Mouse (Mus musculus) hindbrain, embryonic 16.5 days (tissue): ENCODE results near the gene Dand5. TPM values are rescaled to one million over a fixed set of nuclear protein-coding genes. Genes with fewer than 3 reads are reported as not detected.

Experiments used
- ATAC-seq: fragments of 200-750 bp; cut with Nextera tagmentation; 2 replicates; pipeline ENCODE4 v1.8.0; 2017; ENCODE audit warnings: moderate TSS enrichment, moderate library complexity
- H3K27ac ChIP-seq: fragments of 300-500 bp; sonication (generic); 2 replicates; pipeline ENCODE4 v1.5.1; 2014; ENCODE audit warnings: low read depth, mild to moderate bottlenecking, control low read depth, low read length, moderate library complexity
- H3K27me3 ChIP-seq: fragments of 300-500 bp; sonication (generic); replicated peaks from 2 replicates; pipeline ENCODE4 v1.6.1; 2014; ENCODE audit warnings: low read length; ENCODE audit not compliant: control insufficient read depth, insufficient read depth
- H3K36me3 ChIP-seq: fragments of 300-500 bp; sonication (generic); 2 replicates; pipeline ENCODE4 v1.6.1; 2014; ENCODE audit warnings: mild to moderate bottlenecking, low read length, moderate library complexity, mixed read lengths; ENCODE audit not compliant: control insufficient read depth, insufficient read depth
- H3K4me1 ChIP-seq: fragments of 300-500 bp; sonication (generic); 2 replicates; pipeline ENCODE4 v1.6.1; 2014; ENCODE audit warnings: low read depth, low read length; ENCODE audit not compliant: control insufficient read depth, insufficient read depth
- H3K4me2 ChIP-seq: fragments of 300-500 bp; sonication (generic); 2 replicates; pipeline ENCODE4 v1.6.1; 2014; ENCODE audit warnings: mild to moderate bottlenecking, low read length, control low read depth, moderate library complexity
- H3K4me3 ChIP-seq: fragments of 300-500 bp; sonication (generic); 2 replicates; pipeline ENCODE4 v1.5.1; 2014; ENCODE audit warnings: mild to moderate bottlenecking, low read length, control low read depth, moderate library complexity
- H3K9ac ChIP-seq: fragments of 300-500 bp; sonication (generic); 2 replicates; pipeline ENCODE4 v1.6.1; 2014; ENCODE audit warnings: low read depth, mild to moderate bottlenecking, control low read depth, low read length, moderate library complexity
- H3K9me3 ChIP-seq: fragments of 300-500 bp; sonication (generic); 2 replicates; pipeline ENCODE4 v1.6.1; 2014; ENCODE audit warnings: mild to moderate bottlenecking, low read length, moderate library complexity; ENCODE audit not compliant: control insufficient read depth
- WGBS: fragments of 180-500 bp; shearing (Covaris S2); extraction: QIAGEN DNeasy Blood & Tissue Kit; methylation state at CpG from one replicate; pipeline ENCODE4 v1.1.7; 2014; 5-methylcytosine and 5-hydroxymethylcytosine counted together
- polyA plus RNA-seq: library from polyadenylated mRNA; unstranded; fragments of >200 nt; fragmentation: Nextera tagmentation; extraction: Ambion mirVana; gene quantifications from 2 replicates; pipeline ENCODE4 v1.2.1, GENCODE M21; 2015

The Dand5 gene
- polyA plus RNA-seq, 1 experiment from 2014 or later, result 17.1 TPM

DNA sequence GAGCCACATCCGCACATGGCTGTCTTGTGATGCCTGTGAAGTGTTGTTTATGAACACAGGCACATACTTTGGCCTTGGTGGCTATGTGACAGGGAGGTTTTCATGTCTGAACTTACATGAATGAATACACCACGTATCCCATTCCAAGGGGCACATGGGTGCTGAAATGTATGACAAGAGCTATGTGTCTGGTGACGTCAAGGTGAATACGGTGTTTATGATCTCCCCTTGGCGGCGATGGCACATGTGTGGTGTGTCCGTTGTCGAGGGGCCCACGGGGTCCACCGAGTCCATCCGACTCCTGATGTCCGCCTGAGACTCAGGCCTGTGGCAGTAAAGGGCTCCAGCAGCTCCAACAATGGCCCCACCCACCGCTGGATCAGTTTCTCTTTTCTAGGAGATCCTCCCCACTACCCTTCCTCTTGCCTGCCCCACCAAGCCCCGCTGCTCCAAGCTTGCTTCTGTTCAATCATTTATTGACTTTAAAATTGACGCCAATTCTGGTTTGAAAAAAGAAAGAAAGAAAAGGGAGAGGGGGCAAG is 25.3 kb downstream of the Dand5 start:
- Histone ChIP-seq H3K36me3 (no peaks in the 10 kb centered on the region), H3K9me3 (no peaks in the 10 kb centered on the region), H3K4me3 (no peak overlapping the region), H3K27me3 (peaks cover 25% of the 10 kb centered on the region), H3K4me1 (peaks cover 20% of the 10 kb centered on the region), H3K4me2 (peak overlapping the region; percentile 92), H3K9ac (peak overlapping the region; percentile 88), H3K27ac (peak overlapping the region; percentile 91)
- 71% methylated on average over 15 of the region's 15 CpGs for WGBS
- ATAC-seq, result no peak

- WGBS, result 37% methylated on average over 7 of the region's 7 CpGs
- Histone ChIP-seq H3K9me3 (no peaks in the 10 kb centered on the region), H3K4me1 (peaks cover 28% of the 10 kb centered on the region), H3K9ac (peak overlapping the region; percentile 4; the same call in 1 of the 2 replicates), H3K27ac (peak overlapping the region; percentile 75), H3K27me3 (peaks cover 35% of the 10 kb centered on the region), H3K4me3 (no peak overlapping the region), H3K36me3 (no peaks in the 10 kb centered on the region), H3K4me2 (peak overlapping the region; percentile 30)
- peak; percentile 60 for ATAC-seq
These were observed 28.1 kb downstream of the Dand5 start for GRCm38 (mm10) chr8:84794486-84794885.

- Histone ChIP-seq H3K27ac (peak overlapping the region; percentile 75), H3K4me3 (no peak overlapping the region), H3K9ac (peak overlapping the region; percentile 13; the same call in 1 of the 2 replicates), H3K4me2 (peak overlapping the region; percentile 35), H3K9me3 (no peaks in the 10 kb centered on the region), H3K27me3 (peaks cover 37% of the 10 kb centered on the region), H3K36me3 (no peaks in the 10 kb centered on the region), H3K4me1 (peaks cover 27% of the 10 kb centered on the region)
- peak; percentile 90 for ATAC-seq
- WGBS, result 38% methylated on average over 13 of the region's 13 CpGs
These were observed 28.7 kb downstream of the Dand5 start for GRCm38 (mm10) chr8:84793791-84794485.

DNA sequence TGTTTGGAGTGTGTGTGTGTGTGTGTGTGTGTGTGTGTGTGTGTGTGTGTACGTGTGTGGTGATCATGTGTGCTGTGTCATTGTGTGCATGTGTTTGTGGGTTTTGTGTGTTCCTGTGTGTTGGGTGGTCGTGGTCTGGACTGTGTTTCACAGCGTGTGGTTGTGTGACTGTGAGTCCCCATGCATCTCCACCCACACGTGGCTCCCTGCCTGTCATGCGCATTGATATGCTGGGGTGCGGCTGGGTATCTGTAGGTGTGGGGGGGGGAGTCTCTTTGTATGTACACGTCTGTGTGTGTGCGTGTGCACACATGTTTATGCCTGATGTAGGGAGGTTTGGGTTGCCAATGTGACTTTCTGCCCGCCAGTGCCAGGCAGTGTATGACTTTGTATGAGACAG is 29.5 kb downstream of the Dand5 start:
- no peak overlapping the region for H3K9ac ChIP-seq
- H3K4me2 ChIP-seq, result no peak overlapping the region
- ATAC-seq, result no peak
- no peaks in the 10 kb centered on the region for H3K9me3 ChIP-seq
- no peaks in the 10 kb centered on the region for H3K36me3 ChIP-seq
- peak overlapping the region; percentile 75 for H3K27ac ChIP-seq
- no peak overlapping the region for H3K4me3 ChIP-seq
- WGBS, result 80% methylated on average over 9 of the region's 9 CpGs
- H3K4me1 ChIP-seq, result peaks cover 34% of the 10 kb centered on the region
- peaks cover 37% of the 10 kb centered on the region for H3K27me3 ChIP-seq

DNA sequence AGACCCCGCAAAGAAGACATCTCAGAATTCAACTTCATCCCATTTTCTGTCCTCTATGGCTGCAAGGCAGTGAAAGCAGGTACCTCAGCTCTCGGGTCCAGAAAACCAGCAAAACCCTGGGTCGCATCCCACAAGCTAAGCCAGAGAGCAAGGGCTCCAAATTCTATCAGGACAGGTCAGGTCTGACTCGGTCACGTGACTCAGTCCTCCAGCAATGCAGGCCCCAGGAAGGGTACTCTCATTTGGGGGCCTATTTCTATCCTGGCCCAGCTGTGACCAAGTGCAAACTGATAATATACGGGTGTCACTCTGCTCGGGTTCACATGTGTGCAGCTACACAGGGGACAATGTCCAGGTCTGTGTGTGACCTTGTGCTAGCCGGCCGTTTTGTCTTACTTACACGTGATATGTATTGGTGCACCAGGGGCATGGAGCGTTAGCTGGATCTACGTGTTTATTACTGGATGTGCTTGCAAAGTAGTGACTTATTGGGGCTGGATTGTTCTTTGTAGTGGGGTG is 30.1 kb downstream of the Dand5 start:
- Histone ChIP-seq H3K4me2 (no peak overlapping the region), H3K4me1 (peaks cover 40% of the 10 kb centered on the region), H3K36me3 (no peaks in the 10 kb centered on the region), H3K27ac (peak overlapping the region; percentile 45), H3K9me3 (no peaks in the 10 kb centered on the region), H3K27me3 (peaks cover 35% of the 10 kb centered on the region), H3K9ac (no peak overlapping the region), H3K4me3 (no peak overlapping the region)
- ATAC-seq, result no peak
- WGBS, result 79% methylated on average over 12 of the region's 12 CpGs

DNA sequence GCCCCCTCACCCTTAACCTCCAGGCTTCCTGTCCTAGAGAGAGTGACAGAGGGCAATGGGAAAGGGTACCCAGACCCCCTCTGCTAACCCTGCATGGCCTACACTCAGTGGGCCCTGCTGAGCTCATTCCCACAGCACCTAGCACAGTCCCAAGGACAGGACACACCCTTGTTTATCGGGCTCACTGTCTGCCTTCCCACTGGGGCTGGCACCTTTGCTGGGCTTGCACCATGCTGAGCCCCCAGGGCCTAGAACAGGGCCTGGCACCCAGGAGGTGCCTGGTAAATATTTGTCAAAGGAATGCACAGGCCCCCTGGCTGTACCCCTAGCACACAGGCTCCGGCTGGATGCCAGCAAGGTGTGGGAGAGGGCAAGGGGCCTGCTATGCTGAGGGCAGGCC is 32.1 kb downstream of the Dand5 start:
- 49% methylated on average over 2 of the region's 2 CpGs for WGBS
- H3K27me3 ChIP-seq, result peaks cover 38% of the 10 kb centered on the region
- no peak overlapping the region for H3K4me2 ChIP-seq
- no peak overlapping the region for H3K4me3 ChIP-seq
- H3K36me3 ChIP-seq, result no peaks in the 10 kb centered on the region
- H3K9ac ChIP-seq, result peak overlapping the region; percentile 4; the same call in 1 of the 2 replicates
- H3K27ac ChIP-seq, result peak overlapping the region; percentile 55; the same call in 1 of the 2 replicates
- peaks cover 55% of the 10 kb centered on the region for H3K4me1 ChIP-seq
- no peaks in the 10 kb centered on the region for H3K9me3 ChIP-seq
- no peak for ATAC-seq

DNA sequence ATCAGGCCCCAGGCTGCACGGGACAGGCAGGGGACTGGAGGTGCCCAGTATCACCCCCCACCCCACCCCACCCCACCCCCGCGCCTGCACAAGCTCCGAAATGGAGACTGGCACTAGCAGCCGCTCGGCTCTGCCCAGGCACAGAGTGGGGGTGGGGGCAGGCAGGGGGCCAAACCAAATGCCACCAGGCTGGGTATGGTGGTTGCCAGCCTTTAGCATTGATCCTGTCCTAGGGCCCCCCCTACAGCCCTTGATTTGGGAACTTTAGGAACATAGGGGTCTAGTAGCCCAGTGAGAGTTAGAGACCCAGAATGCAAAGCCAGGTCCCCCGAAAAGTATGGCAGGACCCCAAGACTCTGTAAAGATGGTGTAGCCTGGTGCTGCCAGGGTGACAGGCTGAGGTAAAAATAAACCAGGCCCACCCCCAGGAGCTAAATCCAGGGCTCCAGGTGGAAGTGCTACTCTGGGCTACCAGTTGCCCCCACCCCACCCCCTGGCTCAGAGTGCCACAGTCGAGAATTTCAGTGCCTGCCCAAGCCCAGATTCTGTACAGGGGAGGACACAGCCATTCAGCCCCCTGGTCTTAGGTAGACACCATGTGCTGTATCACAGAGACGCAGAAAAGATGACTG is 32.7 kb downstream of the Dand5 start:
- Histone ChIP-seq H3K27me3 (peaks cover 38% of the 10 kb centered on the region), H3K4me3 (no peak overlapping the region), H3K4me1 (peaks cover 56% of the 10 kb centered on the region), H3K27ac (peak overlapping the region; percentile 55), H3K4me2 (peak overlapping the region; percentile 12), H3K9ac (peak overlapping the region; percentile 14; the same call in 1 of the 2 replicates), H3K9me3 (no peaks in the 10 kb centered on the region), H3K36me3 (no peaks in the 10 kb centered on the region)
- WGBS, result 70% methylated on average over 9 of the region's 9 CpGs
- peak; percentile 14 for ATAC-seq

DNA sequence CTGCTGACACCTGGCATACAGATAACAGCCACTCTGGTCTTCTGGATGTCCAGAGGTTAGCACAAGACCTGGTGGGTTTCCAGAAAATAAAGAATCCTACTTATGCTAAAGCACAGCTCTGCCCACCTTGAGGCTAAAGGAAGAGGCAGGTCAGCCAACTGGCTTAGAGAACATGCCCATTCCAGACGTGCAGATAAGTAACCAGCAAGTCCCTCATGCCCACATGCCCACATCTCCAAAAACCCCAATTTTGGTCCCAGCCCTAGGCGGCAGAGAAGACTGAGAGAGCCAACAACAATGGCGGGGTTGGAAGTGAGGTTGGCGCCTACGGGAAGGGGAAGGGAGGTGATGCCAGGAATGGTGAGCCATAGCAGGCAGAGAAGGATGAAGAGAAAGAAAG is 33.3 kb downstream of the Dand5 start:
- Histone ChIP-seq H3K4me1 (peaks cover 58% of the 10 kb centered on the region), H3K4me3 (no peak overlapping the region), H3K9me3 (no peaks in the 10 kb centered on the region), H3K36me3 (no peaks in the 10 kb centered on the region), H3K4me2 (peak overlapping the region; percentile 0), H3K9ac (0 out of 2 replicates have a peak overlapping the region, but pooled peaks have one; percentile 14), H3K27ac (peak overlapping the region; percentile 55), H3K27me3 (peaks cover 33% of the 10 kb centered on the region)
- ATAC-seq, result no peak
- WGBS, result 54% methylated on average over 5 of the region's 5 CpGs

- no peaks in the 10 kb centered on the region for H3K9me3 ChIP-seq
- H3K27me3 ChIP-seq, result peaks cover 32% of the 10 kb centered on the region
- H3K4me1 ChIP-seq, result peaks cover 61% of the 10 kb centered on the region
- no peak for ATAC-seq
- no peak overlapping the region for H3K9ac ChIP-seq
- no peak overlapping the region for H3K4me2 ChIP-seq
- no peak overlapping the region for H3K4me3 ChIP-seq
- H3K36me3 ChIP-seq, result no peaks in the 10 kb centered on the region
- H3K27ac ChIP-seq, result peak overlapping the region; percentile 55
- WGBS, result 18% methylated on average over 11 of the region's 11 CpGs
These were observed 33.7 kb downstream of the Dand5 start for GRCm38 (mm10) chr8:84788896-84789295.
